Mouse (Mus musculus): ENCODE data around the gene Osbpl11. TPM values are rescaled to one million over a fixed set of nuclear protein-coding genes. Genes with fewer than 3 reads are reported as not detected.
"Not testable (repeated sequence)": the region's sequence is repeated elsewhere in the genome, so short reads cannot be mapped to it uniquely, and the experiment has no call there.

The Osbpl11 gene
- polyA plus RNA-seq, 1 experiment, result 6.9 TPM

GRCm38 (mm10) chr16:33177722-33178121 is 7.1 kb upstream of the Osbpl11 start:
- Histone ChIP-seq H3K36me3 (ENCODE audit: control insufficient read depth, insufficient read depth, low read length) (no peaks in the 10 kb centered on the region), H3K4me3 (ENCODE audit: extremely low read depth, insufficient read depth, insufficient read length) (no peak overlapping the region), H3K27ac (ENCODE audit: insufficient read depth, low read length) (no peak overlapping the region), H3K27me3 (ENCODE audit: control insufficient read depth, insufficient read depth, low read length) (no peaks in the 10 kb centered on the region), H3K4me1 (ENCODE audit: control insufficient read depth, insufficient read depth, insufficient read length) (peaks cover 9% of the 10 kb centered on the region; the same call in 1 of the 2 replicates)
- TF ChIP-seq CTCF (IDR thresholded peaks at IDR 0.05; ENCODE audit: extremely low read depth, insufficient read depth, insufficient read length, insufficient replicate concordance) (no peak), POLR2A (IDR thresholded peaks at IDR 0.05; ENCODE audit: low read depth, low read length) (no peak)
- 58% methylated on average over 4 of the region's 4 CpGs for WGBS
- DNase-seq (ENCODE audit: low read depth in 1 of 2, low spot score in 2 of 2), result no peak

DNA sequence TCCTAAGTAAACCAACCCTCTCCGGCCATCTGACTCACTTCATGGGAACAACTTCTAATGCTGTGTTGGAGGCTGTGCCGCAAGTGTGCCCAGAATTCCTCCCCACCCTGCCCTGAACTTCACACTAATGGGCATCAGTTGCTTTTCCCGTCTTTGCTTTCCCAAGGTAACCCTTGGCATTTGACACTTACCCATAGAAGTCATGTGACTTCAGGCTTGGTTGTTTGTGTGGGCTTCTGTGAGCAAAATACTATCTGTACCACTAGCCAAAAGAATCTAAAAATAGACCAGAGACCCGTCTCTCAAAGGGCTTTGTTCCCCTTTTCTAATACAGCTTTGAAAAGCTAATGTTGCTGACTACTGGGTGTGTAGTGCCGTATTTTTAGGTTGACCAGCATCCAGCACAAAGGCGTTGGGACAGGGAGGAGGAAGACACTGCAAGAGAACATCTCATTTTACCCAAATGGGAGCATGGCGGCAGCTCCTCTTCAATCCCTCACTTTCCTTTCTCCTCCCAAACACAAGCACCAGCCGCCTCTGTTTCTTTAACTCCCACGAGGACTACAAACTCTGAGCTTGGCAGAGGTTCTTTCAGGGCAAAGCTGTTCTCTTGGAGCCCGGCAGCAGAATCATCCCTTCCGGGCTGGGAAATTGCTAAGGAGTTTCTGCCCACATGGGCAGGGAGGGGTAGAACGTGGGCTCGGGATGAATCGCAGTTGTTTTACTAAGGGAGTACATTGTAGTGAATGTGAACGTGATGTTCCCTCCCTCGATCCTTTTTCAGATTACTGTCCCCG is 6.4 kb upstream of the Osbpl11 start:
- WGBS, result 27% methylated on average over 17 of the region's 17 CpGs
- H3K4me1 ChIP-seq (ENCODE audit: control insufficient read depth, insufficient read depth, insufficient read length), result peaks cover 9% of the 10 kb centered on the region; the same call in 1 of the 2 replicates
- H3K27ac ChIP-seq (ENCODE audit: insufficient read depth, low read length), result peak overlapping the region; percentile 75

DNA sequence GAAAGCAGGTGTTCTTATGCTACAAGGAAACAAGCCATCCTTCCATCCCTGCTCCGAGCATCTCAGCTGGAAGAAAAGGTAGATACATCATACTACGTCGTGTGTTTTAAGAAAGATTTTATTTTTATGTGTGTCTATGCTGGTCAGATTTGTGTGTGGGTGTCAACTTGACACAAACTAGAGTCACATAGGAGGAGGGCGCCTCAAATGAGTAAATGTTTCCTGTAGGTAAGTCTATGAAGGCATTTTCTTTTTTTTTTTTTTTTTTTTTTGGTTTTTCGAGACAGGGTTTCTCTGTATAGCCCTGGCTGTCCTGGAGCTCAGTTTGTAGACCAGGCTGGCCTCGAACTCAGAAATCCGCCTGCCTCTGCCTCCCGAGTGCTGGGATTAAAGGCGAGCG is 5.6 kb upstream of the Osbpl11 start:
- H3K27ac ChIP-seq (ENCODE audit: insufficient read depth, low read length); H3K27me3 ChIP-seq (ENCODE audit: control insufficient read depth, insufficient read depth, low read length); H3K36me3 ChIP-seq (ENCODE audit: control insufficient read depth, insufficient read depth, low read length); H3K4me3 ChIP-seq (ENCODE audit: extremely low read depth, insufficient read depth, insufficient read length); DNase-seq (ENCODE audit: low read depth in 1 of 2, low spot score in 2 of 2); H3K4me1 ChIP-seq (ENCODE audit: control insufficient read depth, insufficient read depth, insufficient read length): not testable (repeated sequence)
- WGBS, result 84% methylated on average over 10 of the region's 10 CpGs

More for the DNA sequence above, 6.4 kb upstream of the Osbpl11 start:
- TF ChIP-seq POLR2A (IDR thresholded peaks at IDR 0.05; ENCODE audit: low read depth, low read length), result no peak
- no peak for TF ChIP-seq CTCF (IDR thresholded peaks at IDR 0.05; ENCODE audit: extremely low read depth, insufficient read depth, insufficient read length, insufficient replicate concordance)
- Histone ChIP-seq H3K27me3 (ENCODE audit: control insufficient read depth, insufficient read depth, low read length) (no peaks in the 10 kb centered on the region), H3K4me3 (ENCODE audit: extremely low read depth, insufficient read depth, insufficient read length) (peak overlapping the region; percentile 26; the same call in 1 of the 2 replicates), H3K36me3 (ENCODE audit: control insufficient read depth, insufficient read depth, low read length) (no peaks in the 10 kb centered on the region)
- peak in 1 of 2 experiments; percentile 8 for DNase-seq (ENCODE audit: low read depth in 1 of 2, low spot score in 2 of 2)

DNA sequence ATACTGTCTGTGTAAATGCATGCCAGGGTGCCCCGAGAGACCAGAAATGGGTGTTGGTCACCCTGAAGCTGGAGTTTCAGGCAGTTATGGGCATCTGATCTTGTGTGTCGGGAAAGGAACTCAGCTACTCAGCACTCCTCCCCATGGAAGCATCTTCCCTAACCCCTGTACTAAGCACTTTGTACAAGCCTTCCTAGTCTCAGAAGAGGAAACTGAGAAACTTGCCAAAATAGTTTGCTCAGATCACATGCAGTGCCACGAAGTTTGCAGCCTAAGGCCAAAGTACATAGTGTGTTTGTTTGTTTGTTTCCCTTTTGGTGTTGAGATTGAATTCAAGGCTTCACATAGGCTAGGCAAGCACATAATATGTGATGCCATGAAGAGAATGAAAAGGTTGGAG is 5.0 kb upstream of the Osbpl11 start:
- TF ChIP-seq POLR2A (IDR thresholded peaks at IDR 0.05; ENCODE audit: low read depth, low read length), result no peak
- no peak for TF ChIP-seq CTCF (IDR thresholded peaks at IDR 0.05; ENCODE audit: extremely low read depth, insufficient read depth, insufficient read length, insufficient replicate concordance)
- H3K4me3 ChIP-seq (ENCODE audit: extremely low read depth, insufficient read depth, insufficient read length), result no peak overlapping the region
- no peak for DNase-seq (ENCODE audit: low read depth in 1 of 2, low spot score in 2 of 2)
- H3K27ac ChIP-seq (ENCODE audit: insufficient read depth, low read length), result no peak overlapping the region
- H3K27me3 ChIP-seq (ENCODE audit: control insufficient read depth, insufficient read depth, low read length), result no peaks in the 10 kb centered on the region
- H3K36me3 ChIP-seq (ENCODE audit: control insufficient read depth, insufficient read depth, low read length), result no peaks in the 10 kb centered on the region
- peaks cover 9% of the 10 kb centered on the region; the same call in 1 of the 2 replicates for H3K4me1 ChIP-seq (ENCODE audit: control insufficient read depth, insufficient read depth, insufficient read length)
- WGBS, result 60% methylated on average over 3 of the region's 3 CpGs

DNA sequence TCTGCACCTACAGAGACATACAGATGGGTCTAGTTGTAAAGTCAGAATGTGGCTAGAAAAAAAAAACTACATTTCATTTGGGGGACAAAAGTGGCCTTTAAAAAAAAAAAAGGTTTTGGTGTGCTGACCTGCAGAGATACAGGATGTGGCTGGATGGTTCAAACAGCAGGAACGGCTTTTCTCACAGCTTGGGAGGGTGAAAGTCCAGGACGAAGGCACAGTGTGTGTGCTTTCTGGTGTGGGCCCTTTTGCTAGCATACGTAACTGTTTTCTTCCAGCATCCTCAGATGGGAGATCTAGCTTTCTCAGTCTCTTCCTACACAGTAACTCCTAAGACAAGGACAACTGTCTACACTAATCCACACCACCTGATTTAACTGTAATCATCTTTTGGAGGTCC is 4.1 kb upstream of the Osbpl11 start:
- WGBS, result 72% methylated on average over 3 of the region's 3 CpGs
- no peak for TF ChIP-seq CTCF (IDR thresholded peaks at IDR 0.05; ENCODE audit: extremely low read depth, insufficient read depth, insufficient read length, insufficient replicate concordance)
- TF ChIP-seq POLR2A (IDR thresholded peaks at IDR 0.05; ENCODE audit: low read depth, low read length), result no peak
- peaks cover 9% of the 10 kb centered on the region; the same call in 1 of the 2 replicates for H3K4me1 ChIP-seq (ENCODE audit: control insufficient read depth, insufficient read depth, insufficient read length)
- no peaks in the 10 kb centered on the region for H3K36me3 ChIP-seq (ENCODE audit: control insufficient read depth, insufficient read depth, low read length)
- no peaks in the 10 kb centered on the region for H3K27me3 ChIP-seq (ENCODE audit: control insufficient read depth, insufficient read depth, low read length)
- no peak for DNase-seq (ENCODE audit: low read depth in 1 of 2, low spot score in 2 of 2)
- H3K4me3 ChIP-seq (ENCODE audit: extremely low read depth, insufficient read depth, insufficient read length), result no peak overlapping the region
- H3K27ac ChIP-seq (ENCODE audit: insufficient read depth, low read length), result no peak overlapping the region

DNA sequence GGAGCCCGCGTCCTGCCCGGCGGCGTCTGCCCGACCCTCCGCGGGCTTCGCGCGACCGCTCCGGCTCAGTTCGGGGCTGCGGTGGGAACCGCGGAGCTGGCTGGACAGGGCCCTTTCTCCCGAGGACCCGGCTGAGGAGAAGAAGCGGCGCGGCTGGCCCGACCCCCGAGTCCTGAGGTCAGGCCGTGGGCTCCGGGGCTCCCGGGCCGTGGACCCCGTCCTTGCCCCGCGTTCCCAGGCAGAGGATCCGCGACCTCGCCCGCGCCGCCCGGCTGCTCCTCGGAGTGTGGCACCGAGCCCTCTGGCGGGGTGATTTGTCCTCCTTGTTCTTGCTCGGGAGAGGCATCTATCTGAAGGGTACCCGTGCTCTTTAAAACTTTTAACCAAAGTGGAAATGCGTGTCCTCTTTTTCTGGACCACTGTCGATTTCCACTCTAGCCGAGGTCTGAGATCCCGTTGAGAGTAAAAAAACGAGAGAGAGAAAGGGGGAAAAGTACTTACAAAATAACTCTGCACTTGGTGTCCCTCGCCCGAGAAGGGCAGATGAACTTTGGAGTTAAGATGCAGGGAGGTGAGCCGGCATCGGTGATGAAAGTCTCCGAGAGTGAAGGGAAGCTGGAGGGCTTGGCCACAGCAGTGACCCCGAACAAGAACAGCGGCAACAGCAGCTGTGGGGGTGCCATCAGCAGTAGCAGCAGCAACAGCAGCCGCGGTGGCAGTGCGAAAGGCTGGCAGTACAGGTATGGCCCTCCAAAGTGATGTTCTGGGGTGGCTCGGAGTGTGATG is 583 bp downstream of the Osbpl11 start:
- TF ChIP-seq POLR2A (IDR thresholded peaks at IDR 0.05; ENCODE audit: low read depth, low read length), result no peak
- Histone ChIP-seq H3K4me1 (ENCODE audit: control insufficient read depth, insufficient read depth, insufficient read length) (peaks cover 2% of the 10 kb centered on the region; the same call in 1 of the 2 replicates), H3K27me3 (ENCODE audit: control insufficient read depth, insufficient read depth, low read length) (no peaks in the 10 kb centered on the region), H3K27ac (ENCODE audit: insufficient read depth, low read length) (peak overlapping the region; percentile 91), H3K36me3 (ENCODE audit: control insufficient read depth, insufficient read depth, low read length) (no peaks in the 10 kb centered on the region), H3K4me3 (ENCODE audit: extremely low read depth, insufficient read depth, insufficient read length) (peak overlapping the region; percentile 96)
- WGBS, result under 1% methylated on average over 59 of the region's 59 CpGs
- DNase-seq (ENCODE audit: low read depth in 1 of 2, low spot score in 2 of 2), result peak in 1 of 2 experiments; percentile 43

Data from spleen, adult 2 months (tissue).